Mouse (Mus musculus) forebrain, postnatal 0 days (tissue): ENCODE data around the gene Ceacam11. TPM values are rescaled to one million over a fixed set of nuclear protein-coding genes. Genes with fewer than 3 reads are reported as not detected.
"Not testable (repeated sequence)": the region's sequence is repeated elsewhere in the genome, so short reads cannot be mapped to it uniquely, and the experiment has no call there.

Experiments
- ATAC-seq: fragments of 200-750 bp; cut with Nextera tagmentation; 2 replicates; pipeline ENCODE4 v1.8.0; 2017; ENCODE audit warnings: mild to moderate bottlenecking, moderate library complexity
- DNase-seq: peaks from one replicate; pipeline ENCODE4 v3.0.0-alpha.2; 2015
- H3K27ac ChIP-seq: fragments of 300-500 bp; sonication (generic); 2 replicates; pipeline ENCODE4 v1.5.1; 2014; ENCODE audit warnings: low read depth, mild to moderate bottlenecking, antibody characterized with exemption, low read length, moderate library complexity, mixed read lengths
- H3K27me3 ChIP-seq: fragments of 300-500 bp; sonication (generic); 2 replicates; pipeline ENCODE4 v1.6.1; 2014; ENCODE audit warnings: mild to moderate bottlenecking, low read length, mixed read lengths; ENCODE audit not compliant: insufficient read depth
- H3K36me3 ChIP-seq: fragments of 300-500 bp; sonication (generic); 2 replicates; pipeline ENCODE4 v1.6.1; 2014; ENCODE audit warnings: mild to moderate bottlenecking, moderate library complexity; ENCODE audit not compliant: insufficient read depth
- H3K4me1 ChIP-seq: fragments of 300-500 bp; sonication (generic); 2 replicates; pipeline ENCODE4 v1.6.1; 2014; ENCODE audit warnings: antibody characterized with exemption; ENCODE audit not compliant: insufficient read depth
- H3K4me2 ChIP-seq: fragments of 300-500 bp; sonication (generic); 2 replicates; pipeline ENCODE4 v1.6.1; 2014; ENCODE audit warnings: low read depth, mild to moderate bottlenecking, moderate library complexity
- H3K4me3 ChIP-seq: fragments of 300-500 bp; sonication (generic); 2 replicates; pipeline ENCODE4 v1.5.1; 2014; ENCODE audit warnings: low read depth, low read length, mixed read lengths
- H3K9ac ChIP-seq: fragments of 300-500 bp; sonication (generic); 2 replicates; pipeline ENCODE4 v1.6.1; 2014; ENCODE audit warnings: mild to moderate bottlenecking
- H3K9me3 ChIP-seq: fragments of 300-500 bp; sonication (generic); 2 replicates; pipeline ENCODE4 v1.6.1; 2016; ENCODE audit warnings: low read length
- CTCF ChIP-seq: sonication (generic); IDR thresholded peaks from 2 replicates; pipeline ENCODE4 v1.5.1; 2016; ENCODE audit warnings: antibody characterized with exemption, control low read depth, low read depth
- WGBS: fragments of 180-500 bp; shearing (Covaris S2); extraction: QIAGEN DNeasy Blood & Tissue Kit; methylation state at CpG from one replicate; pipeline ENCODE4 v1.1.7; 2014; 5-methylcytosine and 5-hydroxymethylcytosine counted together
- microRNA-seq, 2 experiments: library from miRNA; unstranded; fragments of <30 nt; microRNA quantifications; one replicate each; pipeline ENCODE4; 2016
- polyA plus RNA-seq: library from polyadenylated mRNA; unstranded; fragments of >200 nt; fragmentation: Nextera tagmentation; extraction: Ambion mirVana; gene quantifications from 2 replicates; pipeline ENCODE4 v1.2.1, GENCODE M21; 2015
- total RNA-seq: library from RNA; depleted of rRNA; stranded (reverse); fragments of >200 nt; gene quantifications from 2 replicates; pipeline ENCODE4 v1.2.3, GENCODE M21; 2014; rRNA removed

The Ceacam11 gene
- total RNA-seq (not detected in 2 replicates), polyA plus RNA-seq (not detected in 2 replicates)

GRCm38 (mm10) chr7:17971824-17972223 lies at the start of gene Ceacam11:
Gene Ceacam11, plus strand, starts transcription at chr7:17972124.
- Histone ChIP-seq H3K27me3 (no peaks in the 10 kb centered on the region), H3K4me3 (no peak within 1 kb of the TSS), H3K9me3 (peaks cover 23% of the 10 kb centered on the region), H3K4me2 (no peak within 1 kb of the TSS), H3K9ac (no peak within 1 kb of the TSS), H3K36me3 (no peaks in the 10 kb centered on the region), H3K27ac (no peak within 1 kb of the TSS), H3K4me1 (no peaks in the 10 kb centered on the region)
- DNase-seq (no peak), ATAC-seq (no peak)
- no peak for TF ChIP-seq CTCF
- 80% methylated on average over 4 of the region's 4 CpGs for WGBS

DNA sequence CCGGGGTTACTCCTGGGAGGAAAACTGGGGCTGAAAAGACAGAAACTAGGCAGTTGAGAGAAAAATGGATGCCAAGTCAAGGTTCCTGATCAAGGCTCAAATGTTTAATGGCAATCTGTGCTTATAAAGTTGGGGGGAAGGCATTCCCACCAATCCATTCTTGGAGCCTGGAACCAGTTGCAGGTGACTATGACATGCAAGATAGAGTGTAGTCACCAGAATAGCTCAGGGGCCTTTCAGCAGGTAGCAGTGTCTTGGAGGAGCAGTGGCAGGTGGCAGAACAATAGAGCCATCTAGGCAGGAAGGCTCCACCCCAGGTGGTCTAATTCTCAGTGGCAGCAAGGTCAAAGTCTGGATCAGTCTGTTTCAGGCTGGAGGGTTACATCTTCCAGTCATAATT lies 29.2 kb downstream of the Ceacam11 start:
- H3K36me3 ChIP-seq, H3K4me2 ChIP-seq, H3K27ac ChIP-seq, H3K4me1 ChIP-seq, H3K27me3 ChIP-seq, H3K9ac ChIP-seq, H3K4me3 ChIP-seq, DNase-seq, ATAC-seq: not testable (repeated sequence)
- peaks cover 21% of the 10 kb centered on the region; the same call in 1 of the 2 replicates for H3K9me3 ChIP-seq
- 88% methylated on average over 1 of the region's 1 CpGs for WGBS

GRCm38 (mm10) chr7:18009589-18009988 lies 37.7 kb downstream of the Ceacam11 start, which contains the start of gene Ceacam13:
Gene Ceacam13, plus strand, starts transcription at chr7:18009889.
- Histone ChIP-seq H3K4me2 (no peak within 1 kb of the TSS), H3K9me3 (peaks cover 22% of the 10 kb centered on the region; the same call in 1 of the 2 replicates), H3K36me3 (no peaks in the 10 kb centered on the region), H3K4me3 (no peak within 1 kb of the TSS), H3K9ac (no peak within 1 kb of the TSS), H3K27me3 (no peaks in the 10 kb centered on the region), H3K27ac (no peak within 1 kb of the TSS), H3K4me1 (no peaks in the 10 kb centered on the region)
- TF ChIP-seq CTCF, result no peak
- DNase-seq (no peak), ATAC-seq (no peak)
- WGBS, result 78% methylated on average over 4 of the region's 4 CpGs

Small RNA genes lying within 50 kb of the gene (microRNA-seq; reads per million reads assigned to microRNA genes)
- gene Gm22414, result 0 reads per million in 2 experiments

Other genes starting within 250 kb of the Ceacam11 start
- gene Ceacam14, start 159.5 kb upstream of the Ceacam11 start, total RNA-seq, result not detected in 2 replicates
- not detected in 2 replicates for gene Ceacam14, start 159.5 kb upstream of the Ceacam11 start, polyA plus RNA-seq
- gene Gm5155, start 100.4 kb upstream of the Ceacam11 start, total RNA-seq, result not detected in 2 replicates
- not detected in 2 replicates for gene Gm5155, start 100.4 kb upstream of the Ceacam11 start, polyA plus RNA-seq
- gene Ceacam13, start 37.8 kb downstream of the Ceacam11 start, total RNA-seq, result not detected in 2 replicates
- not detected in 2 replicates for gene Ceacam13, start 37.8 kb downstream of the Ceacam11 start, polyA plus RNA-seq
- gene Ceacam12, start 93.8 kb downstream of the Ceacam11 start, total RNA-seq, result not detected in 2 replicates
- not detected in 2 replicates for gene Ceacam12, start 93.8 kb downstream of the Ceacam11 start, polyA plus RNA-seq
- gene Igfl3, start 204.4 kb downstream of the Ceacam11 start, total RNA-seq, result not detected in 2 replicates
- gene Igfl3, start 204.4 kb downstream of the Ceacam11 start, polyA plus RNA-seq, result not detected in 2 replicates